Mouse (Mus musculus) midbrain, postnatal 0 days (tissue): ENCODE measurements around the gene Kif13a. TPM values are rescaled to one million over a fixed set of nuclear protein-coding genes. Genes with fewer than 3 reads are reported as not detected.

Experiments
- ATAC-seq: fragments of 200-750 bp; cut with Nextera tagmentation; 2 replicates; pipeline ENCODE4 v1.8.0; 2017; ENCODE audit warnings: moderate number of reproducible peaks, mild to moderate bottlenecking, moderate TSS enrichment, moderate library complexity; ENCODE audit not compliant: low FRiP score
- DNase-seq: peaks from one replicate; pipeline ENCODE4 v3.0.0-alpha.2; 2015; ENCODE audit warnings: low spot score
- H3K27ac ChIP-seq: fragments of 300-500 bp; sonication (generic); 2 replicates; pipeline ENCODE4 v1.5.1; 2014; ENCODE audit warnings: low read depth, mild to moderate bottlenecking, low read length, mixed read lengths
- H3K27me3 ChIP-seq: fragments of 300-500 bp; sonication (generic); 2 replicates; pipeline ENCODE4 v1.6.1; 2014; ENCODE audit warnings: low read length, control low read depth, mixed read lengths; ENCODE audit not compliant: insufficient read depth
- H3K36me3 ChIP-seq: fragments of 300-500 bp; sonication (generic); 2 replicates; pipeline ENCODE4 v1.6.1; 2014; ENCODE audit warnings: low read length, control low read depth, mixed read lengths; ENCODE audit not compliant: insufficient read depth
- H3K4me1 ChIP-seq: fragments of 300-500 bp; sonication (generic); 2 replicates; pipeline ENCODE4 v1.6.1; 2014; ENCODE audit warnings: mild to moderate bottlenecking, control low read depth, antibody characterized with exemption, low read length, mixed read lengths; ENCODE audit not compliant: insufficient read depth
- H3K4me2 ChIP-seq: fragments of 300-500 bp; sonication (generic); 2 replicates; pipeline ENCODE4 v1.6.1; 2014; ENCODE audit warnings: low read depth, mild to moderate bottlenecking, low read length, mixed read lengths; ENCODE audit not compliant: poor library complexity, severe bottlenecking
- H3K4me3 ChIP-seq: fragments of 300-500 bp; sonication (generic); 2 replicates; pipeline ENCODE4 v1.5.1; 2014; ENCODE audit warnings: low read depth, mild to moderate bottlenecking, low read length, moderate library complexity
- H3K9ac ChIP-seq: fragments of 300-500 bp; sonication (generic); replicated peaks from 2 replicates; pipeline ENCODE4 v1.6.1; 2014; ENCODE audit warnings: mild to moderate bottlenecking, low read length, moderate library complexity, mixed read lengths; ENCODE audit not compliant: poor library complexity, severe bottlenecking
- H3K9me3 ChIP-seq: fragments of 300-500 bp; sonication (generic); 2 replicates; pipeline ENCODE4 v1.6.1; 2016; ENCODE audit warnings: low read length, control low read depth
- CTCF ChIP-seq: IDR thresholded peaks from 2 replicates; pipeline ENCODE4 v1.5.1; 2016; ENCODE audit warnings: antibody characterized with exemption, mild to moderate bottlenecking
- WGBS: fragments of 180-500 bp; shearing (Covaris S2); extraction: QIAGEN DNeasy Blood & Tissue Kit; methylation state at CpG from one replicate; pipeline ENCODE4 v1.1.7; 2014; 5-methylcytosine and 5-hydroxymethylcytosine counted together
- polyA plus RNA-seq: library from polyadenylated mRNA; unstranded; fragments of >200 nt; fragmentation: Nextera tagmentation; extraction: Ambion mirVana; gene quantifications from 2 replicates; pipeline ENCODE4 v1.2.1, GENCODE M21; 2015
- total RNA-seq: library from RNA; depleted of rRNA; stranded (reverse); fragments of >200 nt; gene quantifications from 2 replicates; pipeline ENCODE4 v1.2.3, GENCODE M21; 2014

Kif13a gene
- total and polyA plus RNA-seq, 2 experiments from 2014 or later: 10.1 to 31.7 TPM

- WGBS: 90% methylated on average over 11 of the region's 11 CpGs
- ATAC-seq (no peak), DNase-seq (no peak)
- peaks cover 11% of the 10 kb centered on the region for H3K36me3 ChIP-seq
- no peak overlapping the region for H3K4me3 ChIP-seq
- no peaks in the 10 kb centered on the region for H3K4me1 ChIP-seq
- H3K27me3 ChIP-seq: no peaks in the 10 kb centered on the region
- no peak overlapping the region for H3K9ac ChIP-seq
- no peak overlapping the region for H3K4me2 ChIP-seq
- TF ChIP-seq CTCF: no peak
- no peak overlapping the region for H3K27ac ChIP-seq
- H3K9me3 ChIP-seq: no peaks in the 10 kb centered on the region
Measured at GRCm38 (mm10) chr13:46780379-46780778, 149.3 kb downstream of the Kif13a start.

DNA sequence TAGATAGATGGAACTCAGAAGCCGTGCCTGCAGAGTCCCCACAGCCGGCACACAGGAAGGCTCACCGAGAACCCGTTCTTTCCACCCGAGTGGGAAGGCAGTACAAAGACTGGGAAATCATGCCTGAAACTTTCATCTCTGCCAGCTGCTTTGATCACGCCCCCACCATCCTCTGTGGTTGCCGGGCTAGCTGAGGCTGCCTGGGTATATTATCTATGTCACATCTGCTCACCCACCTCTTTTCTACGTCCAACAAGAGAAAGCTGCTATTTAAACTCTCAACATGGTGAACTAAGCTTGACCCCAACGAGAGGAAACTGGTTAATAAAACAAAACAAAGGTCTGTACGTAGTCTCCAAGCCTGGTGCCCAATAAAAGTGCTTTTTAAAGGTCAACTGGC is 149.8 kb downstream of the Kif13a start:
- DNase-seq (no peak), ATAC-seq (no peak)
- WGBS: 62% methylated on average over 10 of the region's 10 CpGs
- Histone ChIP-seq H3K4me1 (no peaks in the 10 kb centered on the region), H3K4me3 (no peak overlapping the region), H3K9ac (no peak overlapping the region), H3K27me3 (no peaks in the 10 kb centered on the region), H3K9me3 (no peaks in the 10 kb centered on the region), H3K4me2 (no peak overlapping the region), H3K27ac (no peak overlapping the region), H3K36me3 (peaks cover 15% of the 10 kb centered on the region)
- TF ChIP-seq CTCF: no peak

GRCm38 (mm10) chr13:46777461-46777860 is 152.2 kb downstream of the Kif13a start:
- DNase-seq: no peak
- H3K9ac ChIP-seq: no peak overlapping the region
- TF ChIP-seq CTCF: no peak
- no peak for ATAC-seq
- no peaks in the 10 kb centered on the region for H3K27me3 ChIP-seq
- 93% methylated on average over 3 of the region's 3 CpGs for WGBS
- H3K4me1 ChIP-seq: no peaks in the 10 kb centered on the region
- H3K36me3 ChIP-seq: peaks cover 16% of the 10 kb centered on the region
- no peak overlapping the region for H3K4me2 ChIP-seq
- H3K9me3 ChIP-seq: no peaks in the 10 kb centered on the region
- no peak overlapping the region for H3K4me3 ChIP-seq
- no peak overlapping the region for H3K27ac ChIP-seq

DNA sequence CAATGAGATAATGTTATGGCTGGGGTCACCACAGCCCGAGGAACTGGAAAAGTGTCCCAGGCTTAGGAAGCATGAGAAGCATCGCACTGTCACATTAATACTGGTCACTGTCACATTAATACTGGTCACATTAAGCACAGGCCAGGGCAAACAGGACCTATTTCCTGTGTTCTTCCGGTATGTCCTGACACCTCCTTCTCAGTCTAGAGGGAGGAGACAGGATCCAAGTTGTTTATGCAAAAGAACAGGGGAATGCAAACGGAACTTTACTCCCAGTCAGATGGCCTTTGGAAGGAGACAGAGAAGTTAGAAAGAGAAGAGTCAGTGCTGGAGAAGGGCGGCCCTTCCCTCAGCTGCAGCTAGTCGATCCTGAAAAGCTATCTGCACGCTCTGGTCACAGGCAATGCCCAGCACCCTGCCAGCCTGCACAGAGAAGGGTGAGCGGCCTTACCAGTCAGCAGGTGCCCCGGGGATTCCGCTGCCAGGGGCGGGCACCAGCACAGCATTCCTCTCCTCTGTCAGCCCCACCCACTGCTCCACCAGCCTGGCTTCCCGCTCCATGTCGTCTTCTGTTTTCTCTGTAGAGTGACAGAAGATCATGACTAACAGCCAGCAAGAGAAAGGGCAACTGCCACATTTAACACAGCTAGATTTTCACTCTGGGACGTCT is 152.9 kb downstream of the Kif13a start:
- no peak for ATAC-seq
- DNase-seq: no peak
- no peak for TF ChIP-seq CTCF
- H3K4me3 ChIP-seq: no peak overlapping the region
- no peak overlapping the region for H3K4me2 ChIP-seq
- no peaks in the 10 kb centered on the region for H3K9me3 ChIP-seq
- H3K27ac ChIP-seq: no peak overlapping the region
- H3K27me3 ChIP-seq: no peaks in the 10 kb centered on the region
- 83% methylated on average over 14 of the region's 14 CpGs for WGBS
- H3K4me1 ChIP-seq: no peaks in the 10 kb centered on the region
- H3K9ac ChIP-seq: no peak overlapping the region
- peaks cover 16% of the 10 kb centered on the region for H3K36me3 ChIP-seq

- Histone ChIP-seq H3K4me2 (no peak overlapping the region), H3K9me3 (no peaks in the 10 kb centered on the region), H3K27me3 (no peaks in the 10 kb centered on the region), H3K4me3 (no peak overlapping the region), H3K36me3 (peaks cover 23% of the 10 kb centered on the region), H3K27ac (no peak overlapping the region), H3K9ac (no peak overlapping the region), H3K4me1 (no peaks in the 10 kb centered on the region)
- DNase-seq: no peak
- TF ChIP-seq CTCF: no peak
- ATAC-seq: no peak
- 93% methylated on average over 5 of the region's 5 CpGs for WGBS
Measured at GRCm38 (mm10) chr13:46774998-46775397, 154.7 kb downstream of the Kif13a start.

DNA sequence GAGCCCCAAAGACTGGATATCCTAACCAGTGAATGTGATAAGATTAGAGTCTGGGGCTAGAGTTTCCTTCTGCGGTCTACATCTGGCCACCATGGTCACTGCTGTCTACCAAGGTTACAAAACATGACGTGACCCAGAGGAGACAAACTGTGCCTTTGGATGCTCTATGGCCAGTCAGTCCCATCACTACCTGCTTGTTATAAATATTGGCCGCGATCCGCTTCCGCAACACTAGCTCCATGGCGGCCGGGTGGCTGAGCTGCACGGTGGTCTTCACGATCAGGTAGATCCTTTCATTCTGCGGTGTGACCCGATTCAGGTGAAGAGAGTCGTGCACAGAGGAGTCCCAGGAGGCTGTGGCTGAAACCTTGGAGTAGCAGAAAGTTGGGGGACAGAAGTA is 157.1 kb downstream of the Kif13a start:
- DNase-seq (no peak), ATAC-seq (no peak)
- H3K36me3 ChIP-seq: peaks cover 32% of the 10 kb centered on the region
- H3K27me3 ChIP-seq: no peaks in the 10 kb centered on the region
- H3K27ac ChIP-seq: no peak overlapping the region
- no peaks in the 10 kb centered on the region for H3K9me3 ChIP-seq
- H3K4me1 ChIP-seq: no peaks in the 10 kb centered on the region
- H3K4me2 ChIP-seq: no peak overlapping the region
- no peak overlapping the region for H3K4me3 ChIP-seq
- TF ChIP-seq CTCF: no peak
- WGBS: 98% methylated on average over 13 of the region's 13 CpGs
- no peak overlapping the region for H3K9ac ChIP-seq
